Mouse (Mus musculus) small intestine, adult 2 months (tissue): ENCODE results near the gene Gm3893. TPM values are rescaled to one million over a fixed set of nuclear protein-coding genes. Genes with fewer than 3 reads are reported as not detected.
"Not testable (repeated sequence)": the region's sequence is repeated elsewhere in the genome, so short reads cannot be mapped to it uniquely, and the experiment has no call there.

Experiments
- H3K27ac ChIP-seq: fragments of 200-500 bp; 2 replicates; pipeline ENCODE4 v1.5.1; 2012; ENCODE audit warnings: low read depth, low read length, control low read depth, inconsistent platforms; ENCODE audit not compliant: insufficient read depth
- H3K27me3 ChIP-seq: fragments of 200-500 bp; 2 replicates; pipeline ENCODE4 v1.6.1; 2012; ENCODE audit warnings: mild to moderate bottlenecking, moderate library complexity, low read length, inconsistent platforms; ENCODE audit not compliant: control insufficient read depth, insufficient read depth
- H3K36me3 ChIP-seq: fragments of 200-500 bp; 2 replicates; pipeline ENCODE4 v1.6.1; 2012; ENCODE audit warnings: mild to moderate bottlenecking, low read length, control low read depth, inconsistent platforms; ENCODE audit not compliant: control insufficient read depth, insufficient read depth
- H3K4me1 ChIP-seq: fragments of 200-500 bp; 2 replicates; pipeline ENCODE4 v1.6.1; 2012; ENCODE audit warnings: low read length, inconsistent platforms, mixed read lengths; ENCODE audit not compliant: control insufficient read depth, insufficient read depth, insufficient read length
- H3K4me3 ChIP-seq: fragments of 200-500 bp; 2 replicates; pipeline ENCODE4 v1.5.1; 2012; ENCODE audit warnings: low read depth, mild to moderate bottlenecking, control low read depth, inconsistent platforms, low read length, moderate library complexity
- WGBS: fragments of 180-500 bp; shearing (Covaris S2); methylation state at CpG from one replicate; pipeline ENCODE4 v1.1.7; 2018; 5-methylcytosine and 5-hydroxymethylcytosine counted together
- polyA plus RNA-seq: library from polyadenylated mRNA; depleted of rRNA; stranded (reverse); fragments of >200 nt; gene quantifications from 2 replicates; pipeline ENCODE4 v1.2.3, GENCODE M21; 2012; rRNA removed

Gm3893 gene
- polyA plus RNA-seq, result not detected in 2 replicates

DNA sequence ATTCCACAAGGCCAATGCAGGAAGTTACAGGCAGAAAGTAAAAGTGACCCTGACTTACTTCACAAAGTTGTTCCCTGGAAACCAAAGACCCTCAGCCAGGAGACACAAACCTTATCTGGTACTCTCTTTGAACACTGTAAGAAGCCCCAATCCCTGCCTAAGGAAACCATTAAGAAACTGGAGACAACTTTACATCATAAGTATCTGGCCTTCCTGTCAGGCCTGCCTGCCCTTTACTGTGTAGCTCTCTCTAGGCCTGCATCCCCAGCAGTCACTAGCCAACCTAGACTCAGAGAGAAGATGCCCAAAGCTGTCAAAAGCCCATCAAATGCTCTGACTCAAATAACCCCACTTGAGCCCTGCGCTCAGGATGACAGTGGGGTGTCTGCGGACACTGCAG lies at the start of gene Gm3893:
Gene Gm3893 (plus strand): TSS at position 301 of the 400 bp plus-strand sequence.
- H3K27ac ChIP-seq, H3K4me1 ChIP-seq, H3K27me3 ChIP-seq, H3K4me3 ChIP-seq, H3K36me3 ChIP-seq: not testable (repeated sequence)
- no CpG with 5 or more reads among the region's 2 CpGs for WGBS

GRCm38 (mm10) chr4:42114517-42114916 lies 23.5 kb downstream of the Gm3893 start, which contains the start of gene Gm13304:
Gm13304 (plus strand) TSS chr4:42114817.
- WGBS, result no CpG with 5 or more reads among the region's 5 CpGs
- not testable (repeated sequence) for H3K4me3 ChIP-seq, H3K27me3 ChIP-seq, H3K27ac ChIP-seq, H3K4me1 ChIP-seq, H3K36me3 ChIP-seq

Other genes starting within 250 kb of the Gm3893 start
- gene Gm21541, start 187.6 kb upstream of the Gm3893 start, polyA plus RNA-seq, result 3.4 TPM in 1 of 2 replicates, not detected in the other
- gene Gm20878, start 149.6 kb upstream of the Gm3893 start, polyA plus RNA-seq, result 0.18 and 0.56 TPM in 2 replicates
- gene Fam205a4, start 125.1 kb upstream of the Gm3893 start, polyA plus RNA-seq, result 0.04 TPM in 1 of 2 replicates, not detected in the other
- not detected in 2 replicates for gene Gm21093, start 56.5 kb upstream of the Gm3893 start, polyA plus RNA-seq
- not detected in 2 replicates for gene Gm13304, start 23.6 kb downstream of the Gm3893 start, polyA plus RNA-seq
- not detected in 2 replicates for gene Gm13306, start 62.2 kb downstream of the Gm3893 start, polyA plus RNA-seq
- gene Gm13305, start 77.4 kb downstream of the Gm3893 start, polyA plus RNA-seq, result not detected in 2 replicates
- gene Gm10600, start 149.4 kb downstream of the Gm3893 start, polyA plus RNA-seq, result not detected in 2 replicates
- gene Ccl21b, start 164.6 kb downstream of the Gm3893 start, polyA plus RNA-seq, result 0.57 TPM in 1 of 2 replicates, not detected in the other
- not detected in 2 replicates for gene Gm21953, start 203.1 kb downstream of the Gm3893 start, polyA plus RNA-seq
- gene Fam205a3, start 227.1 kb downstream of the Gm3893 start, polyA plus RNA-seq, result not detected in 2 replicates